Mouse (Mus musculus) megakaryocyte-erythroid progenitor cell, adult 5-6 weeks (primary cell): ENCODE measurements at regions not wholly inside any gene's neighbourhood (a gene's known extent, or its start where the extent isn't known, plus 50 kb on each side); places are given as distances from the start of the nearest gene placed in this dataset.

Experiments
- ATAC-seq: replicated peaks from 2 replicates; pipeline ENCODE4 v1.8.0; 2016; ENCODE audit warnings: mild to moderate bottlenecking, inconsistent platforms; ENCODE audit not compliant: severe bottlenecking, poor library complexity, low FRiP score, low TSS enrichment

GRCm38 (mm10) chr6:14298167-14298566, 426.8 kb upstream of the 2610001J05Rik start:
- no peak for ATAC-seq

- no peak for ATAC-seq
These were observed 426.1 kb upstream of the 2610001J05Rik start for GRCm38 (mm10) chr6:14297428-14297827.

GRCm38 (mm10) chr6:14290843-14291242, 419.5 kb upstream of the 2610001J05Rik start:
- ATAC-seq, result no peak

- no peak for ATAC-seq
These were observed 410.2 kb upstream of the 2610001J05Rik start for GRCm38 (mm10) chr6:14281476-14281875.

- ATAC-seq, result no peak
These were observed 390.6 kb upstream of the 2610001J05Rik start for GRCm38 (mm10) chr6:14261941-14262340.

- ATAC-seq, result no peak
These were observed 369.0 kb upstream of the 2610001J05Rik start for GRCm38 (mm10) chr6:14240331-14240730.

GRCm38 (mm10) chr6:14239151-14239550, 367.8 kb upstream of the 2610001J05Rik start:
- no peak for ATAC-seq

- no peak for ATAC-seq
These were observed 359.5 kb upstream of the 2610001J05Rik start for GRCm38 (mm10) chr6:14230823-14231222.

- ATAC-seq, result peak; percentile 83
These were observed 336.2 kb upstream of the 2610001J05Rik start for GRCm38 (mm10) chr6:14207509-14207908.

- no peak for ATAC-seq
These were observed 325.8 kb upstream of the 2610001J05Rik start for GRCm38 (mm10) chr6:14197107-14197506.

- no peak for ATAC-seq
These were observed 324.0 kb upstream of the 2610001J05Rik start for GRCm38 (mm10) chr6:14195351-14195750.

GRCm38 (mm10) chr6:14191387-14192023, 320.2 kb upstream of the 2610001J05Rik start:
- no peak for ATAC-seq

- ATAC-seq, result no peak
These were observed 314.7 kb upstream of the 2610001J05Rik start for GRCm38 (mm10) chr6:14185921-14186420.

- ATAC-seq, result no peak
These were observed 276.1 kb upstream of the 2610001J05Rik start for GRCm38 (mm10) chr6:14147370-14147769.

GRCm38 (mm10) chr6:14146394-14146793, 275.1 kb upstream of the 2610001J05Rik start:
- ATAC-seq, result no peak

GRCm38 (mm10) chr6:14142107-14142751, 270.9 kb upstream of the 2610001J05Rik start:
- no peak for ATAC-seq

- ATAC-seq, result no peak
These were observed 259.2 kb upstream of the 2610001J05Rik start for GRCm38 (mm10) chr6:14130392-14131144.

- no peak for ATAC-seq
These were observed 258.1 kb upstream of the 2610001J05Rik start for GRCm38 (mm10) chr6:14129394-14129793.

GRCm38 (mm10) chr6:14122311-14122710, 251.0 kb upstream of the 2610001J05Rik start:
- ATAC-seq, result no peak

- ATAC-seq, result no peak
These were observed 250.2 kb upstream of the 2610001J05Rik start for GRCm38 (mm10) chr6:14121479-14121878.
